Mouse (Mus musculus): ENCODE data around the gene Dock10.

The Dock10 gene

GRCm38 (mm10) chr1:80453971-80454370, 304.4 kb downstream of the Dock10 start:
- DNase-seq = no peak

- no peak for DNase-seq
These were observed 306.3 kb downstream of the Dock10 start for GRCm38 (mm10) chr1:80451914-80452549.
